Mouse (Mus musculus) hindbrain, embryonic 15.5 days (tissue): ENCODE measurements at regions not wholly inside any gene's neighbourhood (a gene's known extent, or its start where the extent isn't known, plus 50 kb on each side); places are given as distances from the start of the nearest gene placed in this dataset.
A peak's percentile ranks its signal among the peaks of the same experiment; 100 is the strongest.
"Not testable (repeated sequence)": the region's sequence is repeated elsewhere in the genome, so short reads cannot be mapped to it uniquely, and the experiment has no call there.

Experiments used
- ATAC-seq: fragments of 200-750 bp; cut with Nextera tagmentation; 2 replicates; pipeline ENCODE4 v1.8.0; 2017; ENCODE audit warnings: low read depth, moderate number of reproducible peaks, moderate TSS enrichment; ENCODE audit not compliant: low FRiP score
- H3K27ac ChIP-seq: fragments of 300-500 bp; sonication (generic); replicated peaks from 2 replicates; pipeline ENCODE4 v1.5.1; 2015; ENCODE audit warnings: mild to moderate bottlenecking, inconsistent platforms
- H3K27me3 ChIP-seq: fragments of 300-500 bp; sonication (generic); 2 replicates; pipeline ENCODE4 v1.6.1; 2015; ENCODE audit warnings: control low read depth, inconsistent platforms
- H3K36me3 ChIP-seq: fragments of 300-500 bp; sonication (generic); 2 replicates; pipeline ENCODE4 v1.6.1; 2015; ENCODE audit warnings: control low read depth, inconsistent platforms
- H3K4me1 ChIP-seq: fragments of 300-500 bp; sonication (generic); replicated peaks from 2 replicates; pipeline ENCODE4 v1.6.1; 2015; ENCODE audit warnings: control low read depth, inconsistent platforms
- H3K4me2 ChIP-seq: fragments of 300-500 bp; sonication (generic); 2 replicates; pipeline ENCODE4 v1.6.1; 2015; ENCODE audit warnings: moderate library complexity, mild to moderate bottlenecking, inconsistent platforms
- H3K4me3 ChIP-seq: fragments of 300-500 bp; sonication (generic); 2 replicates; pipeline ENCODE4 v1.5.1; 2015; ENCODE audit warnings: mild to moderate bottlenecking, inconsistent platforms
- H3K9ac ChIP-seq: fragments of 300-500 bp; sonication (generic); 2 replicates; pipeline ENCODE4 v1.6.1; 2015; ENCODE audit warnings: inconsistent platforms
- H3K9me3 ChIP-seq: fragments of 300-500 bp; sonication (generic); 2 replicates; pipeline ENCODE4 v1.6.1; 2016; ENCODE audit warnings: control low read depth, inconsistent platforms
- WGBS: fragments of 180-500 bp; shearing (Covaris S2); methylation state at CpG from one replicate; pipeline ENCODE4 v1.1.7; 2015; 5-methylcytosine and 5-hydroxymethylcytosine counted together

GRCm38 (mm10) chr10:45860696-45861095 lies 283.1 kb downstream of the Hace1 start:
- no peaks in the 10 kb centered on the region for H3K36me3 ChIP-seq
- H3K27ac ChIP-seq, result no peak overlapping the region
- no peak overlapping the region for H3K4me3 ChIP-seq
- no peak overlapping the region for H3K4me2 ChIP-seq
- no peaks in the 10 kb centered on the region for H3K4me1 ChIP-seq
- no peak for ATAC-seq
- H3K9ac ChIP-seq, result no peak overlapping the region
- no peaks in the 10 kb centered on the region for H3K27me3 ChIP-seq
- 58% methylated on average over 4 of the region's 4 CpGs for WGBS
- H3K9me3 ChIP-seq, result no peaks in the 10 kb centered on the region

DNA sequence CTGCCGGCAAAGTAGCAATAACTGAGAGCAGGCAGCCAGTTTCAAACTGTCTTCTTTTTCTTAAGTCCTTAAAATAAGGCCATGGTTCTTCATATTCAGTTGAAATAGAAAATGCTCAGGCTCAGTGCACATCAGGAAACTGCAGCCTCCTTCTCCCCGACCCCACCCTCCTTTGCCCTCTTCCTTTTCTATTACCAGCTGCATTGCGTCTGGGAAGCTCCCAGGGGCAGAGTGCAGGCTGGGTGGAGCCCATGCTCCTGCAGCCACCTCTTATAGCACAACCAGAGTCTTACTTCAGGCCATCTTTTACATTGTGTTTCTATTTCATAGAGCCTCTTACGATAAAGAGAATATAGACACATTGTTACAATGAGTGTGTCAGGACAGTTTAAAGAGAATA lies 288.2 kb downstream of the Hace1 start:
- Histone ChIP-seq H3K27ac (0 out of 2 replicates have a peak overlapping the region, but pooled peaks have one; percentile 0), H3K36me3 (no peaks in the 10 kb centered on the region), H3K4me3 (no peak overlapping the region), H3K27me3 (no peaks in the 10 kb centered on the region), H3K9ac (no peak overlapping the region), H3K4me2 (no peak overlapping the region), H3K9me3 (no peaks in the 10 kb centered on the region), H3K4me1 (no peaks in the 10 kb centered on the region)
- no peak for ATAC-seq
- 53% methylated on average over 4 of the region's 4 CpGs for WGBS

GRCm38 (mm10) chr10:45866860-45867259 lies 289.2 kb downstream of the Hace1 start:
- ATAC-seq, result no peak
- 87% methylated on average over 3 of the region's 3 CpGs for WGBS
- H3K4me2 ChIP-seq, result no peak overlapping the region
- H3K4me1 ChIP-seq, result no peaks in the 10 kb centered on the region
- H3K9me3 ChIP-seq, result no peaks in the 10 kb centered on the region
- no peaks in the 10 kb centered on the region for H3K27me3 ChIP-seq
- no peaks in the 10 kb centered on the region for H3K36me3 ChIP-seq
- H3K27ac ChIP-seq, result no peak overlapping the region
- H3K9ac ChIP-seq, result no peak overlapping the region
- no peak overlapping the region for H3K4me3 ChIP-seq

DNA sequence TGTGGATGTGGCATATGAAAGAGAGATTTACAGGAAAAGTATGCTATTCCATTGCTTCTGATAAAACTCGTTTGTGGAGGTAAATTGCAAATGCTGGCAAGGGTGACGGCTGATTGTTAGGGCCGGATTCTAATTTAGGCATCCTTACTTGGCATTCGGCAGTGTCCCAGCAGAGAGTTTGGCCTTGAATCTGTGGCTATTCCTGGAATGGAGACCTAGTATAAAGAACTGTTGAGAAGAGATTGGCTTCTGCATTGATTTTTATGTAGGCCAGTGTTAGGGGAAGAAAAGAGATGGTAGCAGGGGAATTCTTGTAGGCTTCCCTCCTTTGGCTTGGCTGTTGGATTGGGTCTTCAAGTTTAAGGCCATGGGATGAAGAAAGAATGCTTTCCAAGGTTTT lies 293.4 kb downstream of the Hace1 start:
- H3K9me3 ChIP-seq, result no peaks in the 10 kb centered on the region
- no peak overlapping the region for H3K9ac ChIP-seq
- no peaks in the 10 kb centered on the region for H3K27me3 ChIP-seq
- no peak overlapping the region for H3K4me2 ChIP-seq
- peaks cover 7% of the 10 kb centered on the region; the same call in 1 of the 2 replicates for H3K4me1 ChIP-seq
- whole genome bisulfite sequencing, result 73% methylated on average over 4 of the region's 4 CpGs
- no peak for ATAC-seq
- no peaks in the 10 kb centered on the region for H3K36me3 ChIP-seq
- no peak overlapping the region for H3K4me3 ChIP-seq
- no peak overlapping the region for H3K27ac ChIP-seq

GRCm38 (mm10) chr10:45872007-45872890 lies 294.6 kb downstream of the Hace1 start:
- 86% methylated on average over 4 of the region's 4 CpGs for WGBS
- Histone ChIP-seq H3K4me2 (no peak overlapping the region), H3K27me3 (no peaks in the 10 kb centered on the region), H3K9me3 (no peaks in the 10 kb centered on the region), H3K4me3 (no peak overlapping the region), H3K9ac (no peak overlapping the region), H3K27ac (no peak overlapping the region), H3K4me1 (peaks cover 7% of the 10 kb centered on the region; the same call in 1 of the 2 replicates), H3K36me3 (no peaks in the 10 kb centered on the region)
- no peak for ATAC-seq

GRCm38 (mm10) chr10:45873805-45874780 lies 296.5 kb downstream of the Hace1 start:
- Histone ChIP-seq H3K27ac (peak overlapping the region; percentile 73), H3K36me3 (no peaks in the 10 kb centered on the region), H3K9ac (no peak overlapping the region), H3K4me3 (no peak overlapping the region), H3K9me3 (no peaks in the 10 kb centered on the region), H3K4me2 (peak overlapping the region; percentile 13; the same call in 1 of the 2 replicates), H3K27me3 (no peaks in the 10 kb centered on the region), H3K4me1 (peaks cover 7% of the 10 kb centered on the region; the same call in 1 of the 2 replicates)
- WGBS, result 58% methylated on average over 14 of the region's 14 CpGs
- peak; percentile 80 for ATAC-seq

GRCm38 (mm10) chr10:45875287-45875686 lies 297.7 kb downstream of the Hace1 start:
- H3K27ac ChIP-seq, result peak overlapping the region; percentile 51; the same call in 1 of the 2 replicates
- 97% methylated on average over 20 of the region's 20 CpGs for WGBS
- H3K9ac ChIP-seq, H3K4me2 ChIP-seq, ATAC-seq, H3K36me3 ChIP-seq, H3K4me1 ChIP-seq, H3K4me3 ChIP-seq, H3K27me3 ChIP-seq, H3K9me3 ChIP-seq: not testable (repeated sequence)

- WGBS, result 88% methylated on average over 1 of the region's 1 CpGs
- no peak overlapping the region for H3K27ac ChIP-seq
- no peak overlapping the region for H3K4me2 ChIP-seq
- no peak overlapping the region for H3K9ac ChIP-seq
- H3K27me3 ChIP-seq, result no peaks in the 10 kb centered on the region
- no peak for ATAC-seq
- no peak overlapping the region for H3K4me3 ChIP-seq
- no peaks in the 10 kb centered on the region for H3K9me3 ChIP-seq
- H3K4me1 ChIP-seq, result peaks cover 3% of the 10 kb centered on the region; the same call in 1 of the 2 replicates
- no peaks in the 10 kb centered on the region for H3K36me3 ChIP-seq
Measured at GRCm38 (mm10) chr10:45883745-45884144, 306.1 kb downstream of the Hace1 start.

- 73% methylated on average over 2 of the region's 2 CpGs for WGBS
- H3K36me3 ChIP-seq, result no peaks in the 10 kb centered on the region
- no peaks in the 10 kb centered on the region for H3K27me3 ChIP-seq
- H3K4me2 ChIP-seq, result no peak overlapping the region
- no peak for ATAC-seq
- H3K4me3 ChIP-seq, result no peak overlapping the region
- no peak overlapping the region for H3K27ac ChIP-seq
- no peak overlapping the region for H3K9ac ChIP-seq
- no peaks in the 10 kb centered on the region for H3K9me3 ChIP-seq
- peaks cover 14% of the 10 kb centered on the region for H3K4me1 ChIP-seq
Measured at GRCm38 (mm10) chr10:45886636-45887035, 309.0 kb downstream of the Hace1 start.

DNA sequence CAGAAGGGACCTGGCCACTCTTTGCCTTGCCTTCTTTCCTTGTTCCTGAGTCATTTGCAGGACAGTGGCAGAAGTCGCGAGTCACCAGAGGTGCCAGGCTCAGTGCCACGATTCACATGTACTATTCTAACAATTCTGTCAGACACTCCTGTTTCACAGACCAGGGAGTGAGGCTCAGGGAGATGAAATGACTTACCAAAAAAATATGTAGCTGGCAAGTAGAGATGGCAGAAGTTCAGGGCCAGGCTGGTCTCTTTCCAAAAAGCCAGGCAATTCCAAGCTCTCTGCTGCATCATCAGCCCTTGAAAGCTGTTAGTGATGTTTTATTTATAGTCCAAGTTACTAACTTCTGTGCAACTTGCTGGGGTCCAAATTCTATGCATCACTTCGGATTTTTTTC lies 311.2 kb downstream of the Hace1 start:
- no peaks in the 10 kb centered on the region for H3K27me3 ChIP-seq
- peaks cover 14% of the 10 kb centered on the region for H3K4me1 ChIP-seq
- H3K4me2 ChIP-seq, result no peak overlapping the region
- H3K4me3 ChIP-seq, result no peak overlapping the region
- WGBS, result 65% methylated on average over 4 of the region's 4 CpGs
- H3K27ac ChIP-seq, result no peak overlapping the region
- no peak overlapping the region for H3K9ac ChIP-seq
- ATAC-seq, result 0 out of 2 replicates have a peak, but pooled peaks have one; percentile 5
- no peaks in the 10 kb centered on the region for H3K9me3 ChIP-seq
- no peaks in the 10 kb centered on the region for H3K36me3 ChIP-seq

DNA sequence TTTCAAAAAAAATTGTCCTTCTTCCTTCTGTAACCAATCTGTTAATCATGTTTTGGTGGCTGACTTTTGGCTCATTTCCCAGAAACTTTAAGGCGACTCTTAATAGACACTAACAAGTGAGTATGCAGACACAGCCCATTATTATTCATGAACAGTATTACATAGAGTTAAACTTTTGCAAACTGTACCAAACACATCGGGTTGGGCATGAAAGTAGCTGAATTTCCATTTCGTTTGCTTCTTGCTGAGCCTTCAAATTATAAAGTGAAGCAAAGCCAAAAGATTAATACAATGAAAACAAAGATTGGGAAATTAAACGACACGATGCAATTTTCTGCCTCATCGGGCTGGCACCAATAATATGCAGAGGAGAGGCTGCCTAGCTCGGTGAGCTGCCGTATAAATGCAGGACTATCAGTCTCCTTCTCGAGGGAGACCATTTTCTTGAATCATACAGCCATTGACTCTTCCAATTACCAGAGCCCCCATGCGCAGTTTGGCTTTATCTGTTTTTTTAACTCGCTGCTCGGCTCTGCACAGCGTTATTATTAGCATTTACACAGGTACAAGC lies 311.8 kb downstream of the Hace1 start:
- peak overlapping the region; percentile 47 for H3K4me2 ChIP-seq
- H3K27ac ChIP-seq, result peak overlapping the region; percentile 68
- H3K36me3 ChIP-seq, result no peaks in the 10 kb centered on the region
- peak overlapping the region; percentile 5; the same call in 1 of the 2 replicates for H3K4me3 ChIP-seq
- 21% methylated on average over 13 of the region's 13 CpGs for WGBS
- no peak overlapping the region for H3K9ac ChIP-seq
- peaks cover 14% of the 10 kb centered on the region for H3K4me1 ChIP-seq
- H3K27me3 ChIP-seq, result no peaks in the 10 kb centered on the region
- H3K9me3 ChIP-seq, result no peaks in the 10 kb centered on the region
- ATAC-seq, result peak; percentile 90
